Comparison of ENCODE assay signal across 13 mouse cellular contexts in the genomic region with DNA sequence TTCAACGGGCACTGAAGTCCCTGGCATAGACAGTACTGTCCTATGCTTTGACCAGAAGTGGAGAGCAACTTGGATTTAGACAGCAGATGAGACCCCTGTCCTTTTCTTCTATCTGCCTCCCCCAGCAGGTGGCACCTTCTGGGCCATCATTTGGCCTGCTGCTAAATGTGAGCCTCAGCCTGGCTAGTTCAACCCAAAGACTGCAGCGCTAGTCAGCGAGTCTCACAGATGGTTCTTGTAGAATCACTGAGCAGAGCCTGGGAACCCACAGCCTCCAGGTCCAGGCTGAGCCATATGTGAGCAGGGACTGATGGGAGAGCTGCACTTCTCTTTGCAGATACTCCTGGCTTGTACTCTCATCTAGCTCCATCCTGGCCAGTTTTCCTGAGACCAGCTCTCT. TPM values are rescaled to one million over a fixed set of nuclear protein-coding genes. Genes with fewer than 3 reads are reported as not detected.
DNase-seq lines count a peak whose midpoint lies in the region; ATAC-seq and TF ChIP-seq lines count a peak whose summit lies in the region.
"Had no signal": no experiment of that assay in that cellular context is flagged by ENCODE, and none has a peak within 500 bp of the region (broad histone marks: within the 10 kb centered on the region; RNA-seq: fewer than 3 reads in every experiment).

No protein-coding gene starts in this region.

- ATAC-seq in forebrain, embryonic 11.5 days (replicated peaks; ENCODE audit: low FRiP score), result no peak
- ATAC-seq in hindbrain, postnatal 0 days, result no peak

- DNase-seq in retina, postnatal 1 day, result peak; percentile 44
- no peak for DNase-seq in retina, embryonic 14.5 days (ENCODE audit: low spot score)
- no peak for DNase-seq in forebrain, embryonic 11.5 days (ENCODE audit: low spot score)
- DNase-seq in hindbrain, postnatal 0 days (ENCODE audit: low spot score), result peak; percentile 53
- DNase-seq in lung, postnatal 10 days, result no peak
- DNase-seq in right cerebral cortex, adult 18-20 months, result no peak
- DNase-seq in adrenal gland, postnatal 10 days, result no peak
- DNase-seq in urinary bladder, postnatal 10 days (ENCODE audit: low spot score), result no peak
- DNase-seq: gastrocnemius, postnatal 10 days; heart, postnatal 10 days; liver, embryonic 13.5 days had no signal

- H3K27me3 ChIP-seq in forebrain, embryonic 11.5 days (ENCODE audit: control insufficient read depth, insufficient read depth, low read length), result no peaks in the 10 kb centered on the region
- H3K27me3 ChIP-seq in hindbrain, postnatal 0 days (ENCODE audit: insufficient read depth, low read length), result no peaks in the 10 kb centered on the region

- H3K9me3 ChIP-seq in forebrain, embryonic 11.5 days (ENCODE audit: control insufficient read depth, low read length), result no peaks in the 10 kb centered on the region
- H3K9me3 ChIP-seq in hindbrain, postnatal 0 days (ENCODE audit: low read length), result no peaks in the 10 kb centered on the region
- H3K9me3 ChIP-seq: embryonic facial prominence, embryonic 13.5 days; liver, embryonic 13.5 days had no signal

- 72% methylated on average over 3 of the region's 3 CpGs for WGBS in forebrain, embryonic 11.5 days
- WGBS in hindbrain, postnatal 0 days, result 43% methylated on average over 3 of the region's 3 CpGs

- no peak overlapping the region for H3K9ac ChIP-seq in forebrain, embryonic 11.5 days (ENCODE audit: low read length)
- H3K9ac ChIP-seq in hindbrain, postnatal 0 days (replicated peaks; ENCODE audit: low read length), result peak overlapping the region; percentile 83
- H3K9ac ChIP-seq: embryonic facial prominence, embryonic 13.5 days; liver, embryonic 13.5 days had no signal

- peak overlapping the region; percentile 88; the same call in 1 of the 2 replicates for H3K4me3 ChIP-seq in forebrain, embryonic 11.5 days (ENCODE audit: low read depth, low read length)
- H3K4me3 ChIP-seq in hindbrain, postnatal 0 days (ENCODE audit: low read length), result peak overlapping the region; percentile 87
- H3K4me3 ChIP-seq: liver, embryonic 13.5 days had no signal

- no peaks in the 10 kb centered on the region for H3K36me3 ChIP-seq in forebrain, embryonic 11.5 days (ENCODE audit: control insufficient read depth, insufficient read depth, low read length)
- no peaks in the 10 kb centered on the region for H3K36me3 ChIP-seq in hindbrain, postnatal 0 days (ENCODE audit: insufficient read depth, low read length)
- H3K36me3 ChIP-seq: embryonic facial prominence, embryonic 13.5 days; liver, embryonic 13.5 days had no signal

- TF ChIP-seq CTCF in hindbrain, postnatal 0 days (IDR thresholded peaks at IDR 0.05; ENCODE audit: low read depth), result peak; percentile 27; the same call in 1 of the 2 replicates

- peak overlapping the region; percentile 94 for H3K4me2 ChIP-seq in forebrain, embryonic 11.5 days (ENCODE audit: low read depth, low read length, severe bottlenecking)
- H3K4me2 ChIP-seq in hindbrain, postnatal 0 days (ENCODE audit: low read depth, low read length), result peak overlapping the region; percentile 88
- H3K4me2 ChIP-seq: liver, embryonic 13.5 days had no signal

- no peak overlapping the region for H3K27ac ChIP-seq in forebrain, embryonic 11.5 days (ENCODE audit: low read depth, low read length)
- H3K27ac ChIP-seq in hindbrain, postnatal 0 days, result peak overlapping the region; percentile 86
- H3K27ac ChIP-seq: embryonic facial prominence, embryonic 13.5 days; liver, embryonic 13.5 days had no signal

- peaks cover 25% of the 10 kb centered on the region for H3K4me1 ChIP-seq in forebrain, embryonic 11.5 days (replicated peaks; ENCODE audit: control insufficient read depth, insufficient read depth, low read length)
- peaks cover 39% of the 10 kb centered on the region for H3K4me1 ChIP-seq in hindbrain, postnatal 0 days (ENCODE audit: insufficient read depth, low read length)
- H3K4me1 ChIP-seq: liver, embryonic 13.5 days had no signal

RNA-seq across cellular contexts. Expression of a gene that starts 2.9 kb away (rescaled TPM):
- 48.7 and 60.9 TPM in 2 replicates for polyA plus RNA-seq in forebrain, embryonic 11.5 days (2014; fragmentation: Nextera tagmentation; extraction: Ambion mirVana)
- 188 and 209 TPM in 2 replicates for total RNA-seq in hindbrain, postnatal 0 days (2014; rRNA removed)
- 83.8 and 94.5 TPM in 2 replicates for polyA plus RNA-seq in hindbrain, postnatal 0 days (2015; fragmentation: Nextera tagmentation; extraction: Ambion mirVana)
- total RNA-seq in adrenal gland, postnatal 10 days (2021), result 1 to 10 TPM; 6.7 to 10.0 TPM
- total RNA-seq: megakaryocyte, adult 5-6 weeks had no signal

Comparison
In these comparisons a context has a peak if more than half of its experiments do, and no peak if none do; other contexts are left out.
1. DNase-seq: peak in retina, postnatal 1 day (single experiment) and hindbrain, postnatal 0 days (single experiment); none in retina, embryonic 14.5 days (single experiment), forebrain, embryonic 11.5 days (single experiment), lung, postnatal 10 days (single experiment), right cerebral cortex, adult 18-20 months (single experiment), adrenal gland, postnatal 10 days (single experiment) and urinary bladder, postnatal 10 days (single experiment).
2. RNA of a gene that starts 2.9 kb away (total RNA-seq): 188 to 209 TPM in hindbrain, postnatal 0 days; 6.7 to 10.0 TPM in adrenal gland, postnatal 10 days; every median in the first group is over 10 times any median in the second.